Mouse (Mus musculus) cerebellum, adult 2 months (tissue): ENCODE data around the gene Stard3. TPM values are rescaled to one million over a fixed set of nuclear protein-coding genes. Genes with fewer than 3 reads are reported as not detected.

ENCODE experiments used
- DNase-seq, 2 experiments: peaks; one replicate each; pipeline ENCODE4 v3.0.0; 2021
- H3K27ac ChIP-seq: fragments of 200-500 bp; 2 replicates; pipeline ENCODE4 v1.5.1; 2012; ENCODE audit warnings: low read length, control low read depth, inconsistent platforms; ENCODE audit not compliant: insufficient read depth
- H3K27me3 ChIP-seq: fragments of 200-500 bp; 2 replicates; pipeline ENCODE4 v1.6.1; 2012; ENCODE audit warnings: inconsistent platforms, mild to moderate bottlenecking, low read length, moderate library complexity; ENCODE audit not compliant: control insufficient read depth, insufficient read depth
- H3K4me1 ChIP-seq: fragments of 200-500 bp; 2 replicates; pipeline ENCODE4 v1.6.1; 2011; ENCODE audit warnings: low read length; ENCODE audit not compliant: control insufficient read depth, insufficient read depth
- H3K4me3 ChIP-seq: fragments of 200-500 bp; replicated peaks from 2 replicates; pipeline ENCODE3; 2011; ENCODE audit warnings: mild to moderate bottlenecking, low read depth, low read length, control low read depth; ENCODE audit not compliant: insufficient read depth
- CTCF ChIP-seq: fragments of 200-500 bp; IDR thresholded peaks from 2 replicates; pipeline ENCODE4 v1.5.1; 2011; ENCODE audit warnings: low read depth, mild to moderate bottlenecking, control low read depth, low read length, moderate library complexity, borderline replicate concordance; ENCODE audit not compliant: insufficient read depth
- POLR2A ChIP-seq: fragments of 200-500 bp; IDR thresholded peaks from 2 replicates; pipeline ENCODE4 v1.6.1; 2011; ENCODE audit warnings: low read length, control low read depth, borderline replicate concordance; ENCODE audit not compliant: insufficient read depth
- WGBS: fragments of 180-500 bp; shearing (Covaris S2); methylation state at CpG from one replicate; pipeline ENCODE4 v1.1.7; 2018; 5-methylcytosine and 5-hydroxymethylcytosine counted together
- polyA plus RNA-seq: library from polyadenylated mRNA; depleted of rRNA; stranded (reverse); fragments of >200 nt; gene quantifications from 2 replicates; pipeline ENCODE4 v1.2.3, GENCODE M21; 2012

Gene Stard3
- polyA plus RNA-seq, 1 experiment = 53.5 TPM

DNA sequence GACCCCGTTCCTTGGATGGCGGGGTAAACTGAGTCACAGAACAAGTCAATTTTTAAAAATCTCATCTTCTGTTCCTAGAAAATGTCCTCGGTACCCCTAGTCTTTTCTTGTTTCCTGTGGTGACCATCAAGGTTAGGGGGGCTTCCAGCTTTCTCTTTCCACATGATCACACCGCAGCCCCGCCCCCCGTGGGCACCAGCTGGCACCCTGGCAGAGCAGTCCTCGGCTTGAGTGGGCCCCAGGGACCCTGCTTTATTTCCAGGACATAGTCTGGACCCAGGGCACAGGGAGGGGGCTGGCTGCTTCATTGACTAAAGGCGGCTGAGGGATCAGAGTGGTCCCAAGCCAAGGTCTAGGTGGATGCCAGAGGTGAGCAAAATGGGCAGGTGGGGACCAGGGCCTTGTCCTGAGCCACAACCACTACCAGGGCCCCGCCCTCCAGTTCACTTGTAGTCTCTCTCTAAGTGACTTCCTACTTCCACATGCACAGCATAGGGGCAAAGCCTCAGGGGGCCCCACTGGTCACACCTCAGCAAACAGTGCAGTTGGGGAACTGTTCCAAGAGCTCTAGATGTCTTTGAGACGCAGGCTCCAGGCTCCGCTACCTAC is 18.4 kb upstream of the Stard3 start:
- 27% methylated on average over 11 of the region's 11 CpGs for WGBS
- Histone ChIP-seq H3K27ac (peak overlapping the region; percentile 87), H3K4me1 (peaks cover 14% of the 10 kb centered on the region), H3K27me3 (no peaks in the 10 kb centered on the region), H3K4me3 (peak overlapping the region; percentile 58)
- DNase-seq = no peak
- TF ChIP-seq POLR2A (no peak), CTCF (no peak)

DNA sequence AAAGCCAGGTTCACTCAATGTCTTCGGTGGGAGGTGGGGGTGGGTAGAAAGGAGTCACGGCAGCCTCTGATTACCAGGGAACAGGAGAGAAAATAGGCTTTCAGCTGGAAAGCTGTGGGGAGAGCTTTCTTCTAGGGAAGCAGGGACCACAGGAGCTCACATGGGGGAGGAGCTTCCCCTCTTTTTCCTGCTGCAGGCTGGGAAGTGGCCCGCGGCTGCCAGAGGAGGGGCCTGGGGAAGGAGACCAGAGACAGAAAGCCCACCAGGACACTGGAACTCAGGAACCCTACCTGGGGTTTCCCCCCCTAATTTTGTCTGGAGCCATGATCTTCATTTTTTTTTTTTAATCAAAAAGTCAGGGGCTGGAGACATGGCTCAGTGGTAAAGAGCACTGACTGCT is 17.6 kb upstream of the Stard3 start:
- no peak for DNase-seq
- TF ChIP-seq CTCF (no peak), POLR2A (no peak)
- no peaks in the 10 kb centered on the region for H3K27me3 ChIP-seq

DNA sequence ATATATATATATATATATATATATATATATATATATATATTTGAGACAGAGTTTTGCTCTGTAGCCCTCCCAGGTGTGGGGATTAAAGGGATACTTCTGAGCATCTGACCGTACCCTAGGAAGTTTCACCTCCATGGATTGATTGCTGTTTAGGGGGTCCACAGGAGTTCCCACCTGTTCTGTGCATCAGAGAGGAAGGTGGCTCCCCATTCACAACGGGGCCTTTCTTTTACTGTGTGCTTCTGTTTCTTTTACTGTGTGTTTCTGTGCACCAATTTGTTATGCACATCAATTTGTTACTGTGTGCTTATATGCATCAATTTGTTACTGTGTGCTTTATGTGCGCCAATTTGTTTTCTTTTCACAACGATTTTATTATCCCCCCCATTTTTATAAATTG is 17.0 kb upstream of the Stard3 start:
- DNase-seq = no peak
- no peaks in the 10 kb centered on the region for H3K27me3 ChIP-seq
- H3K27ac ChIP-seq = no peak overlapping the region
- no peak for TF ChIP-seq POLR2A
- TF ChIP-seq CTCF = no peak
- 77% methylated on average over 4 of the region's 4 CpGs for WGBS
- H3K4me3 ChIP-seq = no peak overlapping the region
- H3K4me1 ChIP-seq = peaks cover 5% of the 10 kb centered on the region

More for the DNA sequence above, 17.6 kb upstream of the Stard3 start:
- WGBS = 52% methylated on average over 4 of the region's 4 CpGs
- H3K4me1 ChIP-seq = peaks cover 8% of the 10 kb centered on the region
- H3K27ac ChIP-seq = no peak overlapping the region
- no peak overlapping the region for H3K4me3 ChIP-seq

DNA sequence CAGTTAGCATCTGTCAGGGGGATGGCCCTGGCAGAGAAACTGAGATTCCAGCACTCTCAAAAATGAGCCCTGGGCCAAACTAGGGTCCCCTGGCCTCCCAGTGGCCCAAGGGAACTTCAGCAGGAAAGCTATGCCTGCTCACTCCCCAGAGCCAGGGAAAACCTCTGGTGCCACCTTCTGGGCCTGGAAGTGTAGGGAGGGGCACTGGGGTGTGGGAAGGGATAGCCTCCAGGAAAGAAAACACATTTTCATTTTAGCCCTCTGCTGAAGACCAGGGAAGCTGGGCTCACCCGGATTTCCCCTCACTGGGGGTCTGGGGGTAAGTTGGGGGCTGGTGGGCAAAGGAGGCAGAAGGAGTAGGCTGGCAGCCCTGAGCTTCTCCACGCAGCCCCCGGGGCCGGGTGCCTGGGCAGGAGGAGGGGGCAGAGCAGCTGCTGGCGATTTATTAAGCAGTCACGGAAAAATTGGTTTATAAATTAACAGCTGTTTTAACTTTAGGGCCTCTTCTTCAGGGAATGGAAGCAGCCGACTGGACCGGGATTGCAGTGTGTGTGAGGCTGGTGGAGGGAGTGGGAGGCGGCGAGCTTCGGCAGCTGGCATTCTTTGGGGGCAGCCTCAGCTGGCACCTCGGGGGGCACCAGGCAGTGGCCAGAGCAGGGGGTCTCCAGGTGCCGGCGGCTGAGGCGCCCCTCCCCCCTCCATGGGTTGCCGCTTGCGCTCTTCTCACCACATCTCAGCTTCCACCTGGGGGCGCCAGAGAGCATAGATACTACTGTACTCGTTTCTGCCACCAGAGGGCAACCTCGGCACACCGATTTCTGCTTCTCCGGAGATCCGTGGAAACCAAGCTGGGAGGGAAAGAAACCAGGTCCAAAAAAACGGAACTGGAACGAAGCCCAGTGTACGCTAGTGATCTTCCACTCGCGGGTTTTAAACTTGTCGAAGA is 15.9 kb upstream of the Stard3 start:
- WGBS = 1% methylated on average over 29 of the region's 29 CpGs
- no peak overlapping the region for H3K27ac ChIP-seq
- peaks cover 9% of the 10 kb centered on the region for H3K4me1 ChIP-seq
- peak overlapping the region; percentile 43 for H3K4me3 ChIP-seq
- DNase-seq = peak; percentile 91 to 100
- TF ChIP-seq POLR2A = no peak
- TF ChIP-seq CTCF = peak; percentile 99
- H3K27me3 ChIP-seq = no peaks in the 10 kb centered on the region

DNA sequence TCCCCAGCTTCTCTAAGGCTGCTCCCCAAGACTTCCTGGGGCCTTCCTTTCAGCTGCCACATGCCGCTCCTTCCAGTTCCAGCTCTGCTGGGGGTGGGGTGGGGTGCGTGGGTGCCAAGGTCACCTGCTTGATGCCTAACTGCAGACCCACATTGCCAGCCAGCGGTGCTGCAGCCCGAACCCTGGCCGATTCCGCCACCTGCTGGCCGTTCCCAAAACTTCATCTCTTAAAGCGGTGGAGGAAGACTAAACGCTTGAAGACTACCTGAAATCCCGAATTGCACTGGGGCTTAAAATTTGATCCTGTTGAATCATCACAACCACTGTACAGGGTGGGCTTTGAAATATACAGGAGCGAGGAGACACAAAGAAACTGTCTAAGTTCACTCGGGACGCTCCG is 12.9 kb upstream of the Stard3 start:
- peak; percentile 85 to 95 for DNase-seq
- Histone ChIP-seq H3K27me3 (no peaks in the 10 kb centered on the region), H3K4me1 (peaks cover 17% of the 10 kb centered on the region), H3K27ac (no peak overlapping the region), H3K4me3 (no peak overlapping the region)
- under 1% methylated on average over 14 of the region's 14 CpGs for WGBS
- peak; percentile 92 for TF ChIP-seq CTCF
- no peak for TF ChIP-seq POLR2A

DNA sequence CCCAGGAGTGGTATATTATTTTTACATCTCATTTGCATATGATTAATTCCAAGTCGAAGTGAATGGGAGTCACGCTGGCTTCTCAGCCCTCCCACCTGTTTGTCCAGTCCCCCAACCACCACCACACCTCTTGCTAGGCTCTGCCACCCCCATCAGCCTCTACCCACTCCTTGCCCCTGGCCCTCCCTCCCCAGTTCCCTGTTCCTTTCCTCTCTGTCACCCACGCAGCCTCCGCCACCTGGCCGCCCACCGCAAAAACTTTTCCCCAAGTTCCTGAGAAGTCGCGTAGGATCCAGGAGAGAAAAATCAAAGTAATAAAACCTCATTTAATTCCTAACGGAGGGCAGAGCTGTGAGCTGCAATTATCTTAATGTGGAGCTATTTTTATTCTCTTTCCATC is 12.0 kb upstream of the Stard3 start:
- no peak overlapping the region for H3K4me3 ChIP-seq
- H3K4me1 ChIP-seq = peaks cover 17% of the 10 kb centered on the region
- TF ChIP-seq POLR2A = no peak
- no peak for TF ChIP-seq CTCF
- no peak overlapping the region for H3K27ac ChIP-seq
- no peak for DNase-seq
- H3K27me3 ChIP-seq = no peaks in the 10 kb centered on the region
- 45% methylated on average over 9 of the region's 9 CpGs for WGBS

DNA sequence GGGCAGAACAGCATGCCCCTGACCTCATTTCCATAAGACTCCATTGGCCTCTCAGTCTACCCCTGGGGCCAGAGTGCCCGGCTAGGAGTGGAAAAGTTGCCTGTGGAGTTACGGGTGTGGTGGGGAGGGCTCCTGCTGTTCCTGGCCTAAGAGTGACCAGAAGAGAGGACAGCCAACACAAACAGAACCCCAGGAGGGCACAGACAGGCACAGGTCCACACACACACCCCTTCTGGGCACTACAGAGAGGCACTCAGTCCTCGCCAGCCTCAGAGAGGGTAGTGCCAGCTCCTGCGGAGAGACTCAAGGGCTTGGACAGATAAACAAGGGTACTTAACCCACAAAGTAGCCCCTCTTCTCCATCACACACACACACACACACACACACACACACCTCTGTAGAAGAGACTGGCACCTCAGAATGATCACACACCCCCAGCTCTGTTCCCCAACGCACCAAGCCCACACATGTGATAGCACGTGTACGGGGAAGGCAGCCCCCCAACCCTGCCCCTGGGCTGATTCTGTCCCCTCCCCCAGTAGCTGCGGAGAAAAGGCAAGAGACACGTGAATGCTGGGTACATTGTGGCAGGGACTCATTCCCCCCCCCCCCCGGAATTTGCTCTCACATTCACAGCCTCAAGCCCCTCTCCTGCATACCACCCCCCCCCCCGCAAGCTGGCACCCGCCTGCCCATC is 10.6 kb upstream of the Stard3 start:
- Histone ChIP-seq H3K4me1 (peaks cover 17% of the 10 kb centered on the region), H3K4me3 (peak overlapping the region; percentile 81), H3K27ac (no peak overlapping the region), H3K27me3 (no peaks in the 10 kb centered on the region)
- WGBS = 5% methylated on average over 12 of the region's 12 CpGs
- DNase-seq = peak; percentile 57 to 66
- TF ChIP-seq CTCF (no peak), POLR2A (no peak)
